Mouse (Mus musculus) neural tube, postnatal 0 days (tissue): ENCODE results near the gene Gm13090. TPM values are rescaled to one million over a fixed set of nuclear protein-coding genes. Genes with fewer than 3 reads are reported as not detected.

Source experiments
- polyA plus RNA-seq: library from polyadenylated mRNA; unstranded; fragments of >200 nt; fragmentation: Nextera tagmentation; extraction: Ambion mirVana; gene quantifications from 2 replicates; pipeline ENCODE4 v1.2.1, GENCODE M21; 2015

Gene Gm13090
- polyA plus RNA-seq = not detected in 2 replicates

GRCm38 (mm10) chr4:151089270-151089669, at the start of gene Gm13090:
Gene Gm13090 (plus strand): TSS chr4:151089570.

GRCm38 (mm10) chr4:151044037-151044943, 45.1 kb upstream of the Gm13090 start, which contains the start of gene Per3:
Gene Per3 (minus strand): TSS chr4:151044665.

GRCm38 (mm10) chr4:151057347-151058321, 31.7 kb upstream of the Gm13090 start, which contains the start of gene Vamp3:
Gene Vamp3 (minus strand): TSS chr4:151057963.

Other genes with a start within 250 kb of the Gm13090 start
- gene Errfi1, start 235.7 kb upstream of the Gm13090 start, polyA plus RNA-seq = 79.4 and 82.6 TPM in 2 replicates
- 406 and 429 TPM in 2 replicates for gene Park7, start 175.1 kb upstream of the Gm13090 start, polyA plus RNA-seq
- 0.41 and 0.48 TPM in 2 replicates for gene Tnfrsf9, start 175.0 kb upstream of the Gm13090 start, polyA plus RNA-seq
- 40.1 and 51.3 TPM in 2 replicates for gene Uts2, start 92.5 kb upstream of the Gm13090 start, polyA plus RNA-seq
- gene Per3, start 44.9 kb upstream of the Gm13090 start, polyA plus RNA-seq = 4.4 and 4.7 TPM in 2 replicates
- 46.7 and 50.3 TPM in 2 replicates for gene Vamp3, start 31.6 kb upstream of the Gm13090 start, polyA plus RNA-seq